Mouse (Mus musculus): ENCODE measurements around the gene Rnf150.

DNA sequence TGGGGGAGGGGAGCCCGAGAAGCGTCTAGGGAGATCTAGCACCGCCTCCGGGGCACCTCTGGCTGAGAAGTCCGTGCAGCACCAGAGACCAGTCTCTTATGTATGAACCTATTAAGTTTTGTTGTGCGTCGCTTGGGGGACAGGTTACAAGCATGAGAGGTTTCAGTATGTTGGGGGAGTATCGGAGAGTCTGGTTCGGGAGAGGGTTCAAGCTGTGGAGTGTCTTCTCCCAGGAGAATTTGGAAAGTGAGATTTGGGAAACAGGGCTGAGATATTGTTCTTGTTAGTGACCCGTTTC is 1.3 kb downstream of the Rnf150 start:
- TF ChIP-seq POLR2A (IDR thresholded peaks at IDR 0.05; ENCODE audit: borderline replicate concordance, control insufficient read depth, low read depth, low read length) (no peak), CTCF (IDR thresholded peaks at IDR 0.05; ENCODE audit: control insufficient read depth, insufficient read depth, low read length) (no peak)
